Mouse (Mus musculus) bone marrow, adult 2 months (tissue): ENCODE measurements around the gene Canx. TPM values are rescaled to one million over a fixed set of nuclear protein-coding genes. Genes with fewer than 3 reads are reported as not detected.

Experiments used
- H3K27ac ChIP-seq: fragments of 200-500 bp; 2 replicates; pipeline ENCODE4 v1.5.1; 2012; ENCODE audit warnings: low read depth, mild to moderate bottlenecking, control low read depth, inconsistent platforms, low read length; ENCODE audit not compliant: control insufficient read depth, poor library complexity, insufficient read depth
- H3K4me1 ChIP-seq: fragments of 200-500 bp; 2 replicates; pipeline ENCODE4 v1.6.1; 2011; ENCODE audit warnings: low read length; ENCODE audit not compliant: control insufficient read depth, insufficient read depth
- H3K4me3 ChIP-seq: fragments of 200-500 bp; replicated peaks from 2 replicates; pipeline ENCODE3; 2011; ENCODE audit warnings: mild to moderate bottlenecking, low read depth, low read length, control low read depth; ENCODE audit not compliant: control insufficient read depth
- CTCF ChIP-seq: fragments of 200-500 bp; IDR thresholded peaks from 2 replicates; pipeline ENCODE4 v1.5.1; 2011; ENCODE audit warnings: low read length, control low read depth; ENCODE audit not compliant: control insufficient read depth, insufficient read depth
- POLR2A ChIP-seq: fragments of 200-500 bp; IDR thresholded peaks from 2 replicates; pipeline ENCODE4 v1.6.1; 2011; ENCODE audit warnings: low read depth, mild to moderate bottlenecking, control low read depth, low read length, borderline replicate concordance; ENCODE audit not compliant: control insufficient read depth
- WGBS: fragments of 180-500 bp; shearing (Covaris S2); methylation state at CpG from one replicate; pipeline ENCODE4 v1.1.7; 2018; 5-methylcytosine and 5-hydroxymethylcytosine counted together
- polyA plus RNA-seq: library from polyadenylated mRNA; stranded (reverse); fragments of >200 nt; gene quantifications from 2 replicates; pipeline ENCODE4 v1.2.4, GENCODE M21; 2011; ENCODE audit warnings: low replicate concordance; ENCODE audit not compliant: missing spikeins, insufficient read depth, insufficient read length

The Canx gene
- polyA plus RNA-seq, 1 experiment = 195 TPM

GRCm38 (mm10) chr11:50262020-50262419 is 63.5 kb downstream of the Canx start:
- WGBS = 51% methylated on average over 4 of the region's 4 CpGs
- H3K27ac ChIP-seq = no peak overlapping the region
- peak; percentile 58 for TF ChIP-seq CTCF
- no peak for TF ChIP-seq POLR2A
- H3K4me1 ChIP-seq = no peaks in the 10 kb centered on the region
- no peak overlapping the region for H3K4me3 ChIP-seq

- TF ChIP-seq POLR2A (no peak), CTCF (no peak)
- 86% methylated on average over 7 of the region's 7 CpGs for WGBS
- no peaks in the 10 kb centered on the region for H3K4me1 ChIP-seq
- no peak overlapping the region for H3K27ac ChIP-seq
- H3K4me3 ChIP-seq = no peak overlapping the region
Observed at GRCm38 (mm10) chr11:50258310-50258709, 67.2 kb downstream of the Canx start.

- H3K27ac ChIP-seq = no peak overlapping the region
- no peak for TF ChIP-seq POLR2A
- TF ChIP-seq CTCF = no peak
- 30% methylated on average over 7 of the region's 7 CpGs for WGBS
- H3K4me1 ChIP-seq = no peaks in the 10 kb centered on the region
- no peak overlapping the region for H3K4me3 ChIP-seq
Observed at GRCm38 (mm10) chr11:50256615-50257014, 68.9 kb downstream of the Canx start.

GRCm38 (mm10) chr11:50254010-50254580 is 71.4 kb downstream of the Canx start:
- no peak overlapping the region for H3K27ac ChIP-seq
- no peak for TF ChIP-seq POLR2A
- no peak for TF ChIP-seq CTCF
- 91% methylated on average over 12 of the region's 12 CpGs for WGBS
- H3K4me3 ChIP-seq = no peak overlapping the region
- no peaks in the 10 kb centered on the region; the same call in 1 of the 2 replicates for H3K4me1 ChIP-seq

- H3K4me1 ChIP-seq = no peaks in the 10 kb centered on the region; the same call in 1 of the 2 replicates
- 89% methylated on average over 1 of the region's 1 CpGs for WGBS
- no peak overlapping the region for H3K27ac ChIP-seq
- no peak for TF ChIP-seq CTCF
- TF ChIP-seq POLR2A = no peak
- no peak overlapping the region for H3K4me3 ChIP-seq
Observed at GRCm38 (mm10) chr11:50253393-50253792, 72.1 kb downstream of the Canx start.

- no peak overlapping the region for H3K27ac ChIP-seq
- TF ChIP-seq POLR2A = no peak
- no peak for TF ChIP-seq CTCF
- no peaks in the 10 kb centered on the region; the same call in 1 of the 2 replicates for H3K4me1 ChIP-seq
Observed at GRCm38 (mm10) chr11:50252684-50253265, 72.7 kb downstream of the Canx start.

GRCm38 (mm10) chr11:50252166-50252565 is 73.3 kb downstream of the Canx start:
- 77% methylated on average over 3 of the region's 3 CpGs for WGBS
- Histone ChIP-seq H3K4me3 (no peak overlapping the region), H3K4me1 (no peaks in the 10 kb centered on the region; the same call in 1 of the 2 replicates), H3K27ac (no peak overlapping the region; the same call in 1 of the 2 replicates)
- TF ChIP-seq POLR2A (no peak), CTCF (no peak)

More at GRCm38 (mm10) chr11:50252684-50253265, 72.7 kb downstream of the Canx start:
- WGBS = 76% methylated on average over 11 of the region's 11 CpGs
- no peak overlapping the region for H3K4me3 ChIP-seq

- peaks cover 1% of the 10 kb centered on the region; the same call in 1 of the 2 replicates for H3K4me1 ChIP-seq
- WGBS = 81% methylated on average over 7 of the region's 7 CpGs
- no peak overlapping the region for H3K4me3 ChIP-seq
- no peak overlapping the region for H3K27ac ChIP-seq
- no peak for TF ChIP-seq CTCF
- no peak for TF ChIP-seq POLR2A
Observed at GRCm38 (mm10) chr11:50248473-50249171, 76.9 kb downstream of the Canx start.
